Mouse (Mus musculus): Measurements from ENCODE around the gene Gm7271. TPM values are rescaled to one million over a fixed set of nuclear protein-coding genes. Genes with fewer than 3 reads are reported as not detected.

Gene Gm7271
- polyA plus RNA-seq, 1 experiment from 2014 or later: not detected

- Histone ChIP-seq H3K9ac (ENCODE audit: low read length) (no peak overlapping the region), H3K4me3 (ENCODE audit: control insufficient read depth in 1 of 2, insufficient read depth in 1 of 2, low read depth in 1 of 2, low read length in 2 of 2) (no peak overlapping the region), H3K4me1 (ENCODE audit: control insufficient read depth in 2 of 2, insufficient read depth in 2 of 2, low read length in 2 of 2) (no peaks in the 10 kb centered on the region), H3K36me3 (ENCODE audit: control insufficient read depth, insufficient read depth, low read length) (peaks cover 67% of the 10 kb centered on the region), H3K27me3 (ENCODE audit: control insufficient read depth, insufficient read depth, low read length) (no peaks in the 10 kb centered on the region), H3K9me3 (ENCODE audit: control insufficient read depth, low read length) (no peaks in the 10 kb centered on the region), H3K4me2 (ENCODE audit: low read length) (no peak overlapping the region), H3K27ac (replicated peaks in 1 of 2; ENCODE audit: control insufficient read depth in 1 of 2, insufficient read depth in 1 of 2, low read depth in 2 of 2, low read length in 2 of 2) (no peak overlapping the region)
- WGBS: 93% methylated on average over 10 of the region's 10 CpGs
- no peak for ATAC-seq (ENCODE audit: insufficient number of reproducible peaks, insufficient read depth, low FRiP score, low read depth)
Observed at GRCm38 (mm10) chr5:76537578-76537977, 53.7 kb downstream of the Gm7271 start.

- Histone ChIP-seq H3K4me2 (ENCODE audit: low read length) (no peak overlapping the region), H3K4me1 (ENCODE audit: control insufficient read depth in 2 of 2, insufficient read depth in 2 of 2, low read length in 2 of 2) (no peaks in the 10 kb centered on the region), H3K36me3 (ENCODE audit: control insufficient read depth, insufficient read depth, low read length) (peaks cover 76% of the 10 kb centered on the region), H3K27me3 (ENCODE audit: control insufficient read depth, insufficient read depth, low read length) (no peaks in the 10 kb centered on the region), H3K27ac (replicated peaks in 1 of 2; ENCODE audit: control insufficient read depth in 1 of 2, insufficient read depth in 1 of 2, low read depth in 2 of 2, low read length in 2 of 2) (peak overlapping the region in 1 of 2 experiments; percentile 33; a peak in 1 of 4 replicates), H3K4me3 (ENCODE audit: control insufficient read depth in 1 of 2, insufficient read depth in 1 of 2, low read depth in 1 of 2, low read length in 2 of 2) (no peak overlapping the region), H3K9ac (ENCODE audit: low read length) (no peak overlapping the region), H3K9me3 (ENCODE audit: control insufficient read depth, low read length) (no peaks in the 10 kb centered on the region)
- 69% methylated on average over 8 of the region's 8 CpGs for WGBS
- ATAC-seq (ENCODE audit: insufficient number of reproducible peaks, insufficient read depth, low FRiP score, low read depth): no peak
Observed at GRCm38 (mm10) chr5:76540181-76540580, 56.3 kb downstream of the Gm7271 start.

- no peak overlapping the region for H3K9ac ChIP-seq (ENCODE audit: low read length)
Observed at GRCm38 (mm10) chr5:76540842-76541241, 57.0 kb downstream of the Gm7271 start.

GRCm38 (mm10) chr5:76543200-76543599 lies 59.4 kb downstream of the Gm7271 start:
- 90% methylated on average over 8 of the region's 8 CpGs for WGBS
- H3K4me3 ChIP-seq (ENCODE audit: control insufficient read depth in 1 of 2, insufficient read depth in 1 of 2, low read depth in 1 of 2, low read length in 2 of 2): no peak overlapping the region
- ATAC-seq (ENCODE audit: insufficient number of reproducible peaks, insufficient read depth, low FRiP score, low read depth): no peak
- H3K4me1 ChIP-seq (ENCODE audit: control insufficient read depth in 2 of 2, insufficient read depth in 2 of 2, low read length in 2 of 2): no peaks in the 10 kb centered on the region
- H3K9ac ChIP-seq (ENCODE audit: low read length): no peak overlapping the region
- H3K27me3 ChIP-seq (ENCODE audit: control insufficient read depth, insufficient read depth, low read length): no peaks in the 10 kb centered on the region
- no peaks in the 10 kb centered on the region for H3K9me3 ChIP-seq (ENCODE audit: control insufficient read depth, low read length)
- peaks cover 62% of the 10 kb centered on the region for H3K36me3 ChIP-seq (ENCODE audit: control insufficient read depth, insufficient read depth, low read length)
- H3K4me2 ChIP-seq (ENCODE audit: low read length): no peak overlapping the region
- H3K27ac ChIP-seq (replicated peaks in 1 of 2; ENCODE audit: control insufficient read depth in 1 of 2, insufficient read depth in 1 of 2, low read depth in 2 of 2, low read length in 2 of 2): no peak overlapping the region

More at GRCm38 (mm10) chr5:76540842-76541241, 57.0 kb downstream of the Gm7271 start:
- no peak for ATAC-seq (ENCODE audit: insufficient number of reproducible peaks, insufficient read depth, low FRiP score, low read depth)
- no peak overlapping the region for H3K27ac ChIP-seq (replicated peaks in 1 of 2; ENCODE audit: control insufficient read depth in 1 of 2, insufficient read depth in 1 of 2, low read depth in 2 of 2, low read length in 2 of 2)
- H3K4me1 ChIP-seq (ENCODE audit: control insufficient read depth in 2 of 2, insufficient read depth in 2 of 2, low read length in 2 of 2): no peaks in the 10 kb centered on the region
- H3K27me3 ChIP-seq (ENCODE audit: control insufficient read depth, insufficient read depth, low read length): no peaks in the 10 kb centered on the region
- no peak overlapping the region for H3K4me2 ChIP-seq (ENCODE audit: low read length)
- peaks cover 76% of the 10 kb centered on the region for H3K36me3 ChIP-seq (ENCODE audit: control insufficient read depth, insufficient read depth, low read length)
- no peak overlapping the region for H3K4me3 ChIP-seq (ENCODE audit: control insufficient read depth in 1 of 2, insufficient read depth in 1 of 2, low read depth in 1 of 2, low read length in 2 of 2)
- no peaks in the 10 kb centered on the region for H3K9me3 ChIP-seq (ENCODE audit: control insufficient read depth, low read length)

- no peak overlapping the region for H3K27ac ChIP-seq (replicated peaks in 1 of 2; ENCODE audit: control insufficient read depth in 1 of 2, insufficient read depth in 1 of 2, low read depth in 2 of 2, low read length in 2 of 2)
- no peaks in the 10 kb centered on the region for H3K9me3 ChIP-seq (ENCODE audit: control insufficient read depth, low read length)
- ATAC-seq (ENCODE audit: insufficient number of reproducible peaks, insufficient read depth, low FRiP score, low read depth): no peak
- H3K4me1 ChIP-seq (ENCODE audit: control insufficient read depth in 2 of 2, insufficient read depth in 2 of 2, low read length in 2 of 2): no peaks in the 10 kb centered on the region
- peaks cover 41% of the 10 kb centered on the region for H3K36me3 ChIP-seq (ENCODE audit: control insufficient read depth, insufficient read depth, low read length)
- H3K4me2 ChIP-seq (ENCODE audit: low read length): no peak overlapping the region
- H3K4me3 ChIP-seq (ENCODE audit: control insufficient read depth in 1 of 2, insufficient read depth in 1 of 2, low read depth in 1 of 2, low read length in 2 of 2): no peak overlapping the region
- H3K9ac ChIP-seq (ENCODE audit: low read length): no peak overlapping the region
- H3K27me3 ChIP-seq (ENCODE audit: control insufficient read depth, insufficient read depth, low read length): no peaks in the 10 kb centered on the region
- WGBS: 54% methylated on average over 8 of the region's 8 CpGs
Observed at GRCm38 (mm10) chr5:76550426-76550825, 66.6 kb downstream of the Gm7271 start.

- 31% methylated on average over 3 of the region's 3 CpGs for WGBS
- Histone ChIP-seq H3K4me2 (ENCODE audit: low read length) (no peak overlapping the region), H3K9me3 (ENCODE audit: control insufficient read depth, low read length) (no peaks in the 10 kb centered on the region), H3K9ac (ENCODE audit: low read length) (no peak overlapping the region), H3K4me3 (ENCODE audit: control insufficient read depth in 1 of 2, insufficient read depth in 1 of 2, low read depth in 1 of 2, low read length in 2 of 2) (no peak overlapping the region), H3K27me3 (ENCODE audit: control insufficient read depth, insufficient read depth, low read length) (no peaks in the 10 kb centered on the region), H3K4me1 (ENCODE audit: control insufficient read depth in 2 of 2, insufficient read depth in 2 of 2, low read length in 2 of 2) (no peaks in the 10 kb centered on the region), H3K27ac (replicated peaks in 1 of 2; ENCODE audit: control insufficient read depth in 1 of 2, insufficient read depth in 1 of 2, low read depth in 2 of 2, low read length in 2 of 2) (no peak overlapping the region), H3K36me3 (ENCODE audit: control insufficient read depth, insufficient read depth, low read length) (peaks cover 70% of the 10 kb centered on the region)
- ATAC-seq (ENCODE audit: insufficient number of reproducible peaks, insufficient read depth, low FRiP score, low read depth): no peak
Observed at GRCm38 (mm10) chr5:76565321-76565720, 81.5 kb downstream of the Gm7271 start.

Other genes with a start within 250 kb of the Gm7271 start
- gene Clock, start 179.2 kb upstream of the Gm7271 start, polyA plus RNA-seq (2014; fragmentation: Nextera tagmentation; extraction: Ambion mirVana): 15.0 and 15.1 TPM in 2 replicates
- not detected in 2 replicates for gene Pdcl2, start 152.9 kb upstream of the Gm7271 start, polyA plus RNA-seq (2014; fragmentation: Nextera tagmentation; extraction: Ambion mirVana)
- not detected in 2 replicates for gene Nmu, start 120.3 kb upstream of the Gm7271 start, polyA plus RNA-seq (2014; fragmentation: Nextera tagmentation; extraction: Ambion mirVana)
- gene Exoc1, start 45.3 kb downstream of the Gm7271 start, polyA plus RNA-seq (2014; fragmentation: Nextera tagmentation; extraction: Ambion mirVana): 24.7 and 28.1 TPM in 2 replicates
- 5.2 and 5.3 TPM in 2 replicates for gene Cep135, start 104.7 kb downstream of the Gm7271 start, polyA plus RNA-seq (2014; fragmentation: Nextera tagmentation; extraction: Ambion mirVana)
- gene C530008M17Rik, start 172.5 kb downstream of the Gm7271 start, polyA plus RNA-seq (2014; fragmentation: Nextera tagmentation; extraction: Ambion mirVana): 36.1 and 38.0 TPM in 2 replicates

Measured in heart, embryonic 14.5 days (tissue).